Mouse (Mus musculus) urinary bladder, postnatal 10 days (tissue): ENCODE measurements at regions not wholly inside any gene's neighbourhood (a gene's known extent, or its start where the extent isn't known, plus 50 kb on each side); places are given as distances from the start of the nearest gene placed in this dataset.

Source experiments
- DNase-seq: peaks from one replicate; pipeline ENCODE4 v3.0.0; 2022; ENCODE audit warnings: low spot score

GRCm38 (mm10) chr7:70003200-70003986, 363.1 kb downstream of the Nr2f2 start:
- DNase-seq, result no peak

GRCm38 (mm10) chr7:69998756-69999155, 367.8 kb downstream of the Nr2f2 start:
- DNase-seq, result no peak

GRCm38 (mm10) chr7:69994540-69995303, 371.8 kb downstream of the Nr2f2 start:
- DNase-seq, result no peak

- DNase-seq, result no peak
Observed at GRCm38 (mm10) chr7:69992383-69993327, 373.9 kb downstream of the Nr2f2 start.

- no peak for DNase-seq
Observed at GRCm38 (mm10) chr7:69991982-69992381, 374.6 kb downstream of the Nr2f2 start.

GRCm38 (mm10) chr7:69988704-69989103, 377.8 kb downstream of the Nr2f2 start:
- no peak for DNase-seq

- no peak for DNase-seq
Observed at GRCm38 (mm10) chr7:69981301-69981700, 385.2 kb downstream of the Nr2f2 start.

- no peak for DNase-seq
Observed at GRCm38 (mm10) chr7:69976369-69976768, 390.2 kb downstream of the Nr2f2 start.

GRCm38 (mm10) chr7:69964002-69964401, 402.5 kb downstream of the Nr2f2 start:
- DNase-seq, result no peak

- DNase-seq, result no peak
Observed at GRCm38 (mm10) chr7:69950221-69950670, 416.3 kb downstream of the Nr2f2 start.

- DNase-seq, result no peak
Observed at GRCm38 (mm10) chr7:69949647-69950121, 416.9 kb downstream of the Nr2f2 start.

GRCm38 (mm10) chr7:69946396-69946795, 420.1 kb downstream of the Nr2f2 start:
- DNase-seq, result no peak

- DNase-seq, result no peak
Observed at GRCm38 (mm10) chr7:69941881-69942280, 424.7 kb downstream of the Nr2f2 start.

- DNase-seq, result no peak
Observed at GRCm38 (mm10) chr7:69925261-69925660, 441.3 kb downstream of the Nr2f2 start.

GRCm38 (mm10) chr7:69924551-69924950, 442.0 kb downstream of the Nr2f2 start:
- DNase-seq, result no peak

GRCm38 (mm10) chr7:69911760-69912159, 454.8 kb downstream of the Nr2f2 start:
- DNase-seq, result no peak

GRCm38 (mm10) chr7:69890503-69891061, 476.0 kb downstream of the Nr2f2 start:
- no peak for DNase-seq

GRCm38 (mm10) chr7:69888251-69888650, 478.3 kb downstream of the Nr2f2 start:
- no peak for DNase-seq

GRCm38 (mm10) chr7:69877031-69877430, 489.5 kb downstream of the Nr2f2 start:
- DNase-seq, result no peak

GRCm38 (mm10) chr7:69865801-69866200, 500.7 kb downstream of the Nr2f2 start:
- DNase-seq, result no peak

- no peak for DNase-seq
Observed at GRCm38 (mm10) chr7:69844631-69845324, 521.8 kb downstream of the Nr2f2 start.
